Mouse (Mus musculus) retina, embryonic 14.5 days (tissue): ENCODE measurements around the gene Rbfox1.

ENCODE experiments used
- DNase-seq: peaks from one replicate; pipeline ENCODE4 v3.0.0-alpha.2; 2015; ENCODE audit warnings: low spot score

Rbfox1 gene

GRCm38 (mm10) chr16:7229232-7229631 lies 1344.1 kb downstream of the Rbfox1 start:
- no peak for DNase-seq

GRCm38 (mm10) chr16:7241627-7242026 lies 1356.5 kb downstream of the Rbfox1 start:
- no peak for DNase-seq

- no peak for DNase-seq
These were observed 1357.3 kb downstream of the Rbfox1 start for GRCm38 (mm10) chr16:7242501-7242900.

DNA sequence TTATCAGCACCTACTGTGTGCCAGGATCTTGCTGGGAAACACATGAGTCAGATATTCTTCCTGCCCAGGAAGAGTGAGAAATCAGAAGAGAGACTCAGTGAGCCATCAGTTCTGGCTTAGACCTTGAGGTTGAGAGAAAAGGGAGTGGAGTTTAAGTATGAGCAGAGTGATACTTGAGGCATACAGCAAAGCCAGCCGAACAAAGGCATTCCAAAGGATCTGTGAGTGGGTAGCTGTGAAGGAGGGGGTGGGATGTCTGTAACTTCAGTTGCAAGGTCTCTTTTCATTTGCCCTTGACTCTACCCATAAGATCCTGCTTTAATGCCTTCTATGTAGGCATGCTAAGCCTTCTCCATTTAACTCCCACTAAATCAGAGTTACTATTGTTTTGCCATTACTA lies 1359.2 kb downstream of the Rbfox1 start:
- no peak for DNase-seq

DNA sequence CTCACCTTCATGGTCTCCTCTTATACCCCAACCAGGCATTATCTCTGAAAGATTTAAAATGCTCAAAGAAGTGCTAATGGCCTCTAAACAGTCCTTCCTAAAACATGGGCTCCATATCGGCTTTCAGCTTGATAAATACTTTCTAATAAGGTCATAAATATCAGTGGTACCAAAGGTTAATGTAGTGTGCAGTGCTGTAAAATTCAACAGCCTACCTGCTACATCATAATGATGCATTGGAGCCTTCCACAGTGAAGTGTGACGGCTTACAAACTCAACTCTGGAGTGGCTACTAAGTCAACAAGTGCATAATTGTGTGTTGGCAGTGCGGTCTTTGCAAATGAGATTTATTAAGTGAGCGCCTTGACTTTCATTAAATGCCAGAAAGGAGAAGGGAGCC lies 1366.5 kb downstream of the Rbfox1 start:
- no peak for DNase-seq

DNA sequence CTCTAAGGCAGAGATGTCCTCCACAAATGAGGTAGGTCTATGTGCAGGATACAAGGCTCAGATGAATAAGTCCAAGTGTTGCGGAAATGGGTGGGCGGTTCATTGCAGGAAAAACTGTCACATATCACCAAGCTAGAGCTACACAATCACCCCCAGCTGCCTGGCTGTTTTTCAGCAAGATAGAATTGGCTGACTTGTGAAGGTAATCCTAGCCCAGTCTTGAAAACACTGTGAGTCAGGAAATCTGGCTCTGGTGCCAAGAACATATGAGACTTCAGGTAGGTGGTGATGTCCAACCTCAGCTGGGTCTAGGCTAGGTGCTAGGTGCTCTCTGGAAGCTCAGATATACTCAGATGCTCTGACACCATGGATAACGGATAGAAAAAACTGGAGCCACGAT lies 1372.2 kb downstream of the Rbfox1 start:
- no peak for DNase-seq

- no peak for DNase-seq
These were observed 1378.1 kb downstream of the Rbfox1 start for GRCm38 (mm10) chr16:7263261-7263660.

GRCm38 (mm10) chr16:7265715-7266114 lies 1380.6 kb downstream of the Rbfox1 start:
- peak; percentile 2 for DNase-seq

DNA sequence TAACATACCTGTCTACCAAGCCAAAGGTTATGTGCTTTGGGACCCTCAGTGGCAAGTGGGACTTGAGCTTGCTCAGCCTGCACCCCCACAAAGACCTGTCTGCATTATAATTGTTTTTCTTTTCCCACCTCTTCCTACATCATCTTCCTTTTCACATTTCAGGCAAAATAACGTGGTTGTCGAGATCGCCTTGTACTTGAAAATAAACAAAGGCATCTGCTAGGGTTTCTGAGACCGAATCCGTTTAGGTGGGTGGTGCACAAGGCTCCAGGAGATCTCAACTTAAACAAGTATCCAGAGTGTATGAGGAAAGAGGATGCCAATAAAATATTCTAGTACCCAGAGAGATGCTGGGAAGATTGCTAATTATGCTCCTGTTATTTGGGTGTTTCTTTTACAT lies 1390.3 kb downstream of the Rbfox1 start:
- DNase-seq = no peak

- DNase-seq = peak; percentile 12
These were observed 1390.7 kb downstream of the Rbfox1 start for GRCm38 (mm10) chr16:7275901-7276300.

DNA sequence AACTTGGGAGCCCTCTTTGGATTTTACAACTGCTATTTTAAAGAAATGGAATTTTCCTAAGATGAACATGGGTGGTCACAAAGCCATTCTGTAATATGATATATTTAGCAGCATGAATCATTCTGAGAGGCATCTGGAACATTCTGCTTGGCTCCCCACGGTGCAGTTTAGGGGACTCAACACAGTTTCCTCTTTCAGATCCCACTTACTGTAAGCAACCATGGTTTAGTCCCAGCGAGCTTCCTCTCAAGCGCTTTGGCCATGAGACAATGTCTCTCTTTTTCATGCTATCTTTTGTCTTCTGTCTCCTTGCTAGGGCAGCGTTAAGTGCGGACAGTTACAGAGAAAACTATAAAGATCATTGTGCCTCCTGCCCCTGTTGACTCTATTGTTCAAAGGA lies 1394.4 kb downstream of the Rbfox1 start:
- no peak for DNase-seq

- DNase-seq = no peak
These were observed 1397.1 kb downstream of the Rbfox1 start for GRCm38 (mm10) chr16:7282257-7282656.

DNA sequence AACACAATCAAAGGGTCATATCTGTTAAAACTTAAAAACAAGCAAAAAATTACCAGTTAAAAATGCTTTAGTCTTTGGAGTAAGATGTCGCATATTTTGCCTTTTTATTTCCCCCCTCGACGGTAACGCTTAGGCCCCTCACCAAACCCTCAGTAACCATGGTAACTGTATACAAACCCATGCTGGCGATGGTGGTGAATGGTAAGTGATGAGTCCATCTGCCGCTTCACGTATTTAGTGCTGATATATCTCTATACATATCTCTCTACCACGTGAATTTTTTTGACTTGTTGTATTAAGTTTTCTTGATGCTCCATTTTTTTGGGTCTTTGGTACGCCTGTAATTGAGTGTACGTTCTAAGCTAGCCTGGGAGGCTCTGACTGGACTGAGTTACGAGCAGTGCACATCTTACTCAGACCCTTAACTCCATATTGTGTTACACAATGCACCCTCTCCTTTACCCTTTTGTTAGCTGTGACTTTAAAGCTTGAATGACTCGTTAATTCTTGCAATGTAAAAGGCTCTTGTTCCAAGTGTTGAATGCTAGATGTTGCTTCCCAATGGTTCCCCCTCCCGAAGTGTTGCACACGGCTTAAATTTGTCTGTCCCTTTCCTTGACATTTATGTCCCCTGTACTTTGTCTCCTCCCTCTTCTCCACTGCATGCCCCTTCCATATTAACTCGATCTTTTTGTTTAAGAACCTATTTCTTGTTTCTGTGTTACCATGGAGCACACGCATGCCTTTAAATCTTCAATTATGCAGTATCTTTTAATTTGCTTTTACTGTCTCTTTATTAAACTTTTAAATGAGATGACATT lies 1408.0 kb downstream of the Rbfox1 start:
- DNase-seq = no peak

DNA sequence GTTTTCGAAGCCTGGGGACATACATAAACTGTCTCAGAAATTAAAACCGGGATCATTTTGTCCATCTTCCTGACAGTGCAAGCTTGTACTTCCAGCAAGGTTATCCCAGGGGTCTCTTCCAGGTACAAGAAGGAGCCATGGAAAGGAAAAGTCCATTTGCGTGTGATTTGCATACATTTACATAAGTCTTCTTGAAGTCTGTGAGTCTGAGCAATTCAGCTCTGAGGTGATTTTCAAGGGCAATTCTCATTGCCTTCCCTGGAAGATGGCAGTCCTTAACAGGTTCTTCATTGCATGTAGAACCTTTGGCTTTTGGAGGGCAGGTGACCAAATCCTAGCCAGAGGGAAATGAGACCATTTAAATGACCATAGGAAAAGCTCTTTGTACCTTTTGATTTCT lies 1417.3 kb downstream of the Rbfox1 start:
- DNase-seq = no peak

GRCm38 (mm10) chr16:7329196-7329595 lies 1444.0 kb downstream of the Rbfox1 start:
- DNase-seq = no peak

DNA sequence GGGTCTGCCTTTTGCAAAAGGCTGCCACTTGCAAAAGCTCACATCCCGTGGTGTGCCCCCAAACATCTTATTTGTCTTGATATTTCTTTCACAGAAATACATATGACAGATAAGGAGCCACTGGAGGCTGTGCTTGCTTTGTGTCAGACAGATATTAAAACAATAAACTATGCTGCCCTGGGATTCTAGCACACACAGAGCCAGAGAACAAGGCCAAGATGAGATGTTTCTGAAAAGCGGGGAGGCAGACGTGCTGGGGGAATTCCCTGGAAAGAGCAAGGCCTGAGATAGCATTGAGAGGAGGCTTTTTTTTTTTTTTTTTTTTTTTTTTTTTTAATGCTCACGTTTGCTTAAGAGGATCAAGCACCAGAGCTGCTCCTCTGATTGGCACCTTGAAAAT lies 1456.0 kb downstream of the Rbfox1 start:
- no peak for DNase-seq

GRCm38 (mm10) chr16:7345298-7345697 lies 1460.1 kb downstream of the Rbfox1 start:
- DNase-seq = no peak

DNA sequence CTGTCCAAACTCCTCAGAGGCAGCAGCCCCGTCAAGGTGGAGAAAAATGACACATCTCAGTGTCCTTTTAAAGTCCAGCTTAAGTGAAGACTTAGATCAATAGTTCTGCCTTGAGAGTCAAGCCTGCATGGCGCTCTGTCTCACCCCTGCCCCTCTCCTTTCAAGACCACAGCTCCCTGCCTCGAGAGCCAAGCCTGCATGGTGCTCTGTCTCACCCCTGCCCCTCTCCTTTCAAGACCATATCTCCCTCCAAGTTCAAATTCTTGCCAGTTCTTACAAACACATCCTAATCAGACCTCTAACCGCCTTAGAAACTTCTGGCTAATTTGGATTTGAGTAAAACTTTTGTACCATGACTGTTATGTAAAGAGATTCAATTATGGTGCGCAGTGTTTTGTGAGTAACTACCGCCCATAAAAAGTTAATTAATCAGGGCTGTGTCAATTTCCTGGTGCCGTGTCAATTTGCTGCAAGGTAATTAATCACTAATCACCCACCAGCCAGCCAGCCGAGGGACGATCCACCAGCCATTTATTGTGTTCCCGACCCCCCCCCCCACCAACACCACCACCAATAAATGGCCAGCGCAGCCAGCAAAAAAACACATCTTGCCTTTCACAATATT lies 1461.0 kb downstream of the Rbfox1 start:
- peak; percentile 17 for DNase-seq

DNA sequence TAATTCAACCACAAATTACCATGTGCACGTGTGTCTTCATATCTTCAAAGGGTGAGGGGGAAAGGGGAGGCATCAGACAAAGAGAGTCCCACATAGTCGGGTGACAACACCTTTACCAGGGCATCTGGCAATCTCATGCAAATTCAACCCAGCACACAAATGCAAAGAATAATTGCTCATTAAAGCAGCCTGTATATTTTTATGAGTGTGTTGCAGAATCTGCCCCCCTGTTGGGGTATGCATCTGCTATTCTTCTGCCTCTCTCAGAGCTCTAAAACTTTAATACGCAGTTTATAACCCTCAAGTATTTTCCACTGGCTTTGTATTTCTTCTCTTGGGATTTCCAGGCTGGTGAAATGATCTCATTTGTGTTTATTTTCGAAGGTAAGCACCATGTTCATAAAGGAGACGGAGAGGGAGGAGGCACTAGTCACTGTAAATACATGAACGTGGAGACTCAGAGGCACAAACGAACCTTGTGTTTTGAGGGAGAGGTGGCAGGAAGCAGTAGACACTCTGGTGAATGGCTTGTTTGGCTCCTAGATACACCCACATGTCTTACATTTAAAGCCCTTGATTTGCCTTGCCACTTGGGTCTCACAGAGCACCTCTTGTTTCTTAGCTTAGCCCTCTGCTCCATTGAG lies 1462.5 kb downstream of the Rbfox1 start:
- no peak for DNase-seq

- DNase-seq = no peak
These were observed 1467.7 kb downstream of the Rbfox1 start for GRCm38 (mm10) chr16:7352808-7353207.

DNA sequence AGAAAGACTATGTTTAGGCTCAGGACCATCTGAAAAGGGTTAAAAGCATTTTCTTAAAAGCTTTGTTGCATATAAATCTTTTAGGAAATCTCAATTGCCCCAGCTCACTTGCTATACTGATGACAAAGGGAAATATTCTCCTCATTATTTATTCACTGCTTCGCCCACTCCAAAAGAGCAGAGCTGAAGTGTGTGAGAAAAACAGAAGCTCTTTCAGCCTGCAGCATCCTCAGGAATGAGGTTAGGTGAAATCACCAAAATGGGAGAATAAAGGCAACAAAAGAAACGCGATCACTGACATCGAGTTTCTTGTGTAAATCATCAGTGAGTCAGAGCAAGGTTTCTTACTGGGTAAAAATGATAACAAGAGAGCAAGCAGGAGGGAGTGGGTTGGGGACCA lies 1469.0 kb downstream of the Rbfox1 start:
- no peak for DNase-seq

GRCm38 (mm10) chr16:7359043-7359442 lies 1473.9 kb downstream of the Rbfox1 start:
- no peak for DNase-seq

GRCm38 (mm10) chr16:7360706-7361105 lies 1475.6 kb downstream of the Rbfox1 start:
- no peak for DNase-seq
